Mouse (Mus musculus): Measurements from ENCODE around the gene Rbpj.

GRCm38 (mm10) chr5:53565213-53565794 lies 99.4 kb downstream of the Rbpj start:
- TF ChIP-seq POLR2A (IDR thresholded peaks at IDR 0.05; ENCODE audit: control insufficient read depth, extremely low read depth, insufficient read depth, low read length, poor library complexity) (no peak), CTCF (IDR thresholded peaks at IDR 0.05; ENCODE audit: borderline replicate concordance, control insufficient read depth, extremely low read depth, insufficient read depth, low read length, poor library complexity) (no peak)
